Mouse (Mus musculus): ENCODE measurements around the gene Dgkg.

GRCm38 (mm10) chr16:22461728-22462127, 195.3 kb downstream of the Dgkg start:
- TF ChIP-seq CTCF (IDR thresholded peaks at IDR 0.05; ENCODE audit: insufficient read depth, low read length) (no peak), POLR2A (IDR thresholded peaks at IDR 0.05; ENCODE audit: borderline replicate concordance, extremely low read depth, low read depth, low read length) (no peak)

Measured in lung, adult 2 months (tissue).